Mouse (Mus musculus) bone marrow, adult 2 months (tissue): Measurements from ENCODE around the gene Tceal7.

Experiments
- CTCF ChIP-seq: fragments of 200-500 bp; IDR thresholded peaks from 2 replicates; pipeline ENCODE4 v1.5.1; 2011; ENCODE audit warnings: low read length, control low read depth; ENCODE audit not compliant: control insufficient read depth, insufficient read depth
- POLR2A ChIP-seq: fragments of 200-500 bp; IDR thresholded peaks from 2 replicates; pipeline ENCODE4 v1.6.1; 2011; ENCODE audit warnings: low read depth, mild to moderate bottlenecking, control low read depth, low read length, borderline replicate concordance; ENCODE audit not compliant: control insufficient read depth

DNA sequence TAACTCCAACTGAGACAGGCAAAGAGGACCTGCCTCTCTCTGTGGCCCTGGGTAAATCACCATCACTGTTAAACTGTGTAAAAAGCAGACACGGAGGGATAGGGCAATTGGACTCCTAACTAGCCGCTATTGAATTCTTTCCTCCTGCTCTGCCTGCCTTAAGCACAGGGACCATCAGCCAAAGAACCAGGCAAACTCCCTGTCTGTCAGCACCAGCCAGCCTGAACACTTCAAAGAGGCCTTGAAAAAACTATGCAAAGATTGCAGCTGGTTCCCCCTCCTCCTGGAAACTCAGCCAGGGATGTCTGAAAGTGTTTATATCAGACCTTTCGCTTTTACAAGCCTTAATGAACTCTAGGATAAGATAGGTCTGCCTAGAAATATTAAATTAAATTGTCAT lies 60.0 kb downstream of the Tceal7 start:
- no peak for TF ChIP-seq POLR2A
- TF ChIP-seq CTCF = no peak
